Mouse (Mus musculus) ovary, adult 10 weeks (tissue): ENCODE measurements around the gene Vac14. TPM values are rescaled to one million over a fixed set of nuclear protein-coding genes. Genes with fewer than 3 reads are reported as not detected.

Source experiments
- polyA plus RNA-seq: library from polyadenylated mRNA; stranded (reverse); fragments of 350-450 nt; fragmentation: Illumina TruSeq; extraction: RNeasy Lipid Tissue Mini Kit (QIAGEN cat#74804); gene quantifications from one replicate; pipeline ENCODE4 v1.2.3, GENCODE M21; 2014

Gene Vac14
- polyA plus RNA-seq, result 3.5 TPM

DNA sequence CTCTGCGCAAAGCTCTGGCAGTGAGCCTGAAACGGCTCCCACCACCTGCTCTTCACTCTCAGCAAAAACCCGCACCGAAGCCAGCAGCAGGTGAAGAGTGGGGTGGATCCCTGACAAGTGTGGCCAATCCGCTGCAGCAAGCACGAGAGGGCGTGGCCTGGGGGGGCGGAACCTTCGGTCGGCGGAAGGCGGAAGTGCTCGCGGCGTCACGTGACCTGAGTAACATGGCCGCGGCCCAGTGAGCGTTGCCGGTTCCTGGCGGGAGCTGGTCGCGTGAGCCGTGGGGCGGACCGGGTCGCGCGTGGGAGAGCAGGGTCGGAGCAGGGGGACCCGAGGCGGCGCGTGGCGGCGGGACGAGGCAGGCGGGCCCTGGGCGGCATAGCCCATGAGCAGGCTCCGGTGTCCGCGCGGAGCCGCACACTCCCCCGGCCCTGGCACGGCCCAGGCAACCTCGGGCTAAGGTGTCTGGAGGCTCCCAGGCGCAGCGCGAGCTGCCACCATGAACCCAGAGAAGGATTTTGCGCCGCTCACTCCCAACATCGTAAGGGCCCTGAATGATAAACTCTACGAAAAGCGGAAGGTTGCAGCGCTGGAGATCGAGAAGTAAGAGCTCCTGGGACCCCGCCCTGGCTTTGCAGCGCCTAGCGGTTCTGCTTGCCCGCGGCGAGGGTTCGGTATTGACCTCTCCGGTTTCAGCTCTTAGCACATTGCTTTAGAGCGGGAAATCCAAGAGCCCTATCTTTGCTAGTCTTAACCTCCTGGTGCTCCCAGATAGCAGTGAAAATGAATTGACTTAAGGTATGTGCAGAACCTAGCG, at the start of gene Vac14:
Vac14 (plus strand) TSS at position 195 of the 817 bp plus-strand sequence.

DNA sequence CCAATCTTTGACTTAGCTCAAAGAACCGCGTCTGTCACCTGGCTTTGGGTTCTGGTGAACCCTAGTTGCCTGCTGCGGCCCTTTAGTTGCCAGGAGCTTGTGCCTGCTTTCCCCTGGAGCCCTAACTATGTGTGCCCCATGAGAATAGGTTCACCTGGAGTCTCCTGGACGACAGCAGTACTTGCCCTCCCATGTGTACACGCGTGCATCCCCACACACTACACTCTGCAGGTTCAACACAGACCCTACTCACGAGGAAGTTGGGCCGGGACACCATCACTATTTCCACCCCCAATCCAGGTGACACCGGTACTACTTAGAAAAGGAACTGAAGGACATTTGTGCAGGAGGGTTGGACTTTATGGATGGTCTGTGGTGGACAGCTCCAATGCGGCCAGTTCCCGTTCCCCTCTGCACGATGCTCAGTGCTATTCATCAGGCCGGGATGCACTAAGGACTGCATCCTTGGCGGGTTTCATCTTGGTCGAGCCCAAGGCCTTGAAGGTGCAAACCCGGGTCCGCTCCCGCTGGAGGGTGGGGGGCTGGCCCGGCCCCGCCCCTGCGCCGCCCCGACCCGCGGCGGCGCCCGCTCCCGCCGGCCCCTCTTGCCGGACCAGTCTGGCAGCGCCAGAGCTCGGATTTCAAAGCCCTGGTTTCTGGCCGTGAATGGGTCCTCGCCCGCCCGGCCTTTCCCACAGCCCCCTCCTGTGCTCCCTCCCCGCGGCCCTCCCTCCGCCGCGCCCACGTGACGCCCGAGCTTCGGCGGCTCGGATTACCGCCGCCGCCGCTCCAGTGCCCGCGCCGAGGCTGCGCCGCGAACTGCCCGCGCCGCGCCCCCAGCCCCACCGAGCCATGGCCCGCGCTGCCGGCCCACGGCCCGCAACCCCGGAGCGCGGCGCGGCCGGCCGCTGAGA, 102.6 kb downstream of the Vac14 start, which contains the start of gene Mtss1l:
Mtss1l (plus strand) TSS at position 792 of the 914 bp plus-strand sequence.

Other genes with a start within 250 kb of the Vac14 start
- gene Mtss1l, start 102.9 kb downstream of the Vac14 start, polyA plus RNA-seq, result 3.6 TPM
- gene Il34, start 187.3 kb downstream of the Vac14 start, polyA plus RNA-seq, result not detected
- 11.5 TPM for gene Cog4, start 228.0 kb downstream of the Vac14 start, polyA plus RNA-seq
- gene Sf3b3, start 228.2 kb downstream of the Vac14 start, polyA plus RNA-seq, result 111 TPM